In genomic region chr9:63136241-63136640, GRCm38 (mm10) we compare ENCODE assay signal across 19 mouse cellular contexts. TPM values are rescaled to one million over a fixed set of nuclear protein-coding genes. Genes with fewer than 3 reads are reported as not detected.
DNase-seq lines count a peak whose midpoint lies in the region; ATAC-seq lines count a peak whose summit lies in the region.
"Had no signal": no experiment of that assay in that cellular context is flagged by ENCODE, and none has a peak within 500 bp of the region (broad histone marks: within the 10 kb centered on the region; RNA-seq: fewer than 3 reads in every experiment).

No protein-coding gene starts in this region.

- peaks cover 68% of the 10 kb centered on the region for H3K27me3 ChIP-seq in forebrain, embryonic 14.5 days (replicated peaks; ENCODE audit: control insufficient read depth, insufficient read depth, low read length)
- peaks cover 81% of the 10 kb centered on the region for H3K27me3 ChIP-seq in forebrain, embryonic 12.5 days
- peaks cover 80% of the 10 kb centered on the region for H3K27me3 ChIP-seq in midbrain, embryonic 11.5 days (ENCODE audit: control insufficient read depth, insufficient read depth, low read length)
- H3K27me3 ChIP-seq in midbrain, embryonic 16.5 days (ENCODE audit: control insufficient read depth, insufficient read depth, low read depth, low read length) = peaks cover 60% of the 10 kb centered on the region
- peaks cover 79% of the 10 kb centered on the region for H3K27me3 ChIP-seq in limb, embryonic 13.5 days
- H3K27me3 ChIP-seq in neural tube, embryonic 13.5 days = peaks cover 76% of the 10 kb centered on the region

- peak; percentile 2 for DNase-seq in forebrain, embryonic 14.5 days (ENCODE audit: low spot score)
- peak; percentile 92 for DNase-seq in midbrain, embryonic 11.5 days (ENCODE audit: low spot score, missing footprints)
- no peak for DNase-seq in gastrocnemius, postnatal 10 days
- DNase-seq: layer of hippocampus, postnatal 36 days had no signal

- ATAC-seq in forebrain, embryonic 14.5 days = no peak
- ATAC-seq in forebrain, embryonic 12.5 days (ENCODE audit: low FRiP score) = no peak
- no peak for ATAC-seq in midbrain, embryonic 11.5 days (ENCODE audit: low FRiP score)
- no peak for ATAC-seq in midbrain, embryonic 16.5 days
- ATAC-seq in limb, embryonic 13.5 days (ENCODE audit: low FRiP score, low read depth) = no peak
- ATAC-seq in neural tube, embryonic 13.5 days (ENCODE audit: low read depth) = no peak
- ATAC-seq: forebrain, embryonic 16.5 days; intestine, postnatal 0 days had no signal

- H3K9ac ChIP-seq in forebrain, embryonic 14.5 days (ENCODE audit: low read length) = no peak overlapping the region
- no peak overlapping the region for H3K9ac ChIP-seq in forebrain, embryonic 12.5 days
- no peak overlapping the region for H3K9ac ChIP-seq in midbrain, embryonic 11.5 days (ENCODE audit: low read length)
- H3K9ac ChIP-seq in midbrain, embryonic 16.5 days (ENCODE audit: low read depth, low read length) = no peak overlapping the region
- no peak overlapping the region for H3K9ac ChIP-seq in limb, embryonic 13.5 days
- H3K9ac ChIP-seq in neural tube, embryonic 13.5 days = no peak overlapping the region
- H3K9ac ChIP-seq: limb, embryonic 15.5 days; liver, embryonic 14.5 days; lung, embryonic 14.5 days had no signal

- H3K4me2 ChIP-seq in forebrain, embryonic 14.5 days (ENCODE audit: low read length) = no peak overlapping the region
- no peak overlapping the region for H3K4me2 ChIP-seq in forebrain, embryonic 12.5 days
- no peak overlapping the region for H3K4me2 ChIP-seq in midbrain, embryonic 11.5 days
- no peak overlapping the region for H3K4me2 ChIP-seq in midbrain, embryonic 16.5 days (ENCODE audit: low read length)
- peak overlapping the region; percentile 62; the same call in 1 of the 2 replicates for H3K4me2 ChIP-seq in limb, embryonic 13.5 days (replicated peaks)
- peak overlapping the region; percentile 61; the same call in 1 of the 2 replicates for H3K4me2 ChIP-seq in neural tube, embryonic 13.5 days

- H3K9me3 ChIP-seq in forebrain, embryonic 14.5 days (replicated peaks; ENCODE audit: control insufficient read depth, low read length) = no peaks in the 10 kb centered on the region
- H3K9me3 ChIP-seq in forebrain, embryonic 12.5 days = no peaks in the 10 kb centered on the region
- no peaks in the 10 kb centered on the region for H3K9me3 ChIP-seq in midbrain, embryonic 11.5 days (ENCODE audit: control insufficient read depth, low read length)
- H3K9me3 ChIP-seq in midbrain, embryonic 16.5 days (replicated peaks; ENCODE audit: control insufficient read depth, low read length, poor library complexity, severe bottlenecking) = no peaks in the 10 kb centered on the region
- H3K9me3 ChIP-seq in limb, embryonic 13.5 days = no peaks in the 10 kb centered on the region
- no peaks in the 10 kb centered on the region for H3K9me3 ChIP-seq in neural tube, embryonic 13.5 days
- H3K9me3 ChIP-seq: limb, embryonic 15.5 days had no signal

- no peaks in the 10 kb centered on the region for H3K36me3 ChIP-seq in forebrain, embryonic 14.5 days (ENCODE audit: control insufficient read depth, insufficient read depth, low read length)
- H3K36me3 ChIP-seq in forebrain, embryonic 12.5 days (replicated peaks) = no peaks in the 10 kb centered on the region
- H3K36me3 ChIP-seq in midbrain, embryonic 11.5 days (ENCODE audit: control insufficient read depth, insufficient read depth, low read length) = no peaks in the 10 kb centered on the region
- no peaks in the 10 kb centered on the region for H3K36me3 ChIP-seq in midbrain, embryonic 16.5 days (ENCODE audit: control insufficient read depth, insufficient read depth, low read length)
- H3K36me3 ChIP-seq in limb, embryonic 13.5 days = no peaks in the 10 kb centered on the region
- H3K36me3 ChIP-seq in neural tube, embryonic 13.5 days = no peaks in the 10 kb centered on the region
- H3K36me3 ChIP-seq: limb, embryonic 15.5 days had no signal

- H3K27ac ChIP-seq in forebrain, embryonic 14.5 days (ENCODE audit: low read depth, low read length) = no peak overlapping the region
- no peak overlapping the region for H3K27ac ChIP-seq in forebrain, embryonic 12.5 days
- no peak overlapping the region for H3K27ac ChIP-seq in midbrain, embryonic 11.5 days (ENCODE audit: low read depth, low read length)
- no peak overlapping the region for H3K27ac ChIP-seq in midbrain, embryonic 16.5 days (ENCODE audit: low read length)
- H3K27ac ChIP-seq in limb, embryonic 13.5 days = no peak overlapping the region
- H3K27ac ChIP-seq in neural tube, embryonic 13.5 days (replicated peaks) = peak overlapping the region; percentile 74
- H3K27ac ChIP-seq: limb, embryonic 15.5 days; liver, embryonic 14.5 days had no signal

- H3K4me3 ChIP-seq in forebrain, embryonic 14.5 days (ENCODE audit: low read depth, low read length) = no peak overlapping the region
- no peak overlapping the region for H3K4me3 ChIP-seq in forebrain, embryonic 12.5 days (replicated peaks)
- no peak overlapping the region for H3K4me3 ChIP-seq in midbrain, embryonic 11.5 days (ENCODE audit: low read depth, low read length)
- no peak overlapping the region for H3K4me3 ChIP-seq in midbrain, embryonic 16.5 days (ENCODE audit: low read depth, low read length)
- H3K4me3 ChIP-seq in limb, embryonic 13.5 days = peak overlapping the region; percentile 7; the same call in 1 of the 2 replicates
- H3K4me3 ChIP-seq in neural tube, embryonic 13.5 days = no peak overlapping the region

- 2% methylated on average over 8 of the region's 8 CpGs for WGBS in forebrain, embryonic 14.5 days
- 6% methylated on average over 8 of the region's 8 CpGs for WGBS in forebrain, embryonic 12.5 days
- WGBS in midbrain, embryonic 11.5 days = 3% methylated on average over 8 of the region's 8 CpGs
- WGBS in midbrain, embryonic 16.5 days = 4% methylated on average over 8 of the region's 8 CpGs
- WGBS in limb, embryonic 13.5 days = 7% methylated on average over 8 of the region's 8 CpGs
- 7% methylated on average over 8 of the region's 8 CpGs for WGBS in neural tube, embryonic 13.5 days

- peaks cover 14% of the 10 kb centered on the region for H3K4me1 ChIP-seq in forebrain, embryonic 14.5 days (ENCODE audit: control insufficient read depth, insufficient read depth, low read length)
- peaks cover 57% of the 10 kb centered on the region for H3K4me1 ChIP-seq in forebrain, embryonic 12.5 days
- peaks cover 25% of the 10 kb centered on the region for H3K4me1 ChIP-seq in midbrain, embryonic 11.5 days (ENCODE audit: control insufficient read depth, insufficient read depth, low read length)
- peaks cover 28% of the 10 kb centered on the region for H3K4me1 ChIP-seq in midbrain, embryonic 16.5 days (ENCODE audit: control insufficient read depth, insufficient read depth, low read length)
- peaks cover 60% of the 10 kb centered on the region for H3K4me1 ChIP-seq in limb, embryonic 13.5 days
- peaks cover 86% of the 10 kb centered on the region for H3K4me1 ChIP-seq in neural tube, embryonic 13.5 days (replicated peaks)

RNA-seq across cellular contexts. Expression of gene Skor1, which starts 12.5 kb away (rescaled TPM):
- polyA plus RNA-seq in forebrain, embryonic 14.5 days (2014; fragmentation: Nextera tagmentation; extraction: Ambion mirVana) = 0.27 and 0.30 TPM in 2 replicates
- polyA plus RNA-seq in forebrain, embryonic 12.5 days (2016; fragmentation: Nextera tagmentation; extraction: Ambion mirVana) = 0.61 and 0.88 TPM in 2 replicates
- 0.05 and 0.10 TPM in 2 replicates for polyA plus RNA-seq in midbrain, embryonic 11.5 days (2014; fragmentation: Nextera tagmentation; extraction: Ambion mirVana)
- polyA plus RNA-seq in midbrain, embryonic 16.5 days (2015; fragmentation: Nextera tagmentation; extraction: Ambion mirVana) = 0.54 and 0.75 TPM in 2 replicates
- 0.06 TPM in 1 of 2 replicates, not detected in the other for polyA plus RNA-seq in limb, embryonic 13.5 days (2015; fragmentation: Nextera tagmentation; extraction: Ambion mirVana)
- polyA plus RNA-seq in neural tube, embryonic 13.5 days (2015; fragmentation: Nextera tagmentation; extraction: Ambion mirVana) = 25.4 and 27.9 TPM in 2 replicates
- under 1 TPM in 1 of 2 experiments, not detected in 1; 0.09 TPM for total RNA-seq in gastrocnemius, postnatal 10 days (2021)
- total RNA-seq: heart, postnatal 25 days; megakaryocyte, adult 5-6 weeks had no signal
- polyA plus RNA-seq: C2C12; heart, embryonic 14.5 days; intestine, postnatal 0 days; kidney, embryonic 14.5 days; lung, embryonic 14.5 days; stomach, embryonic 14.5 days had no signal

Comparison
In these comparisons a context has a peak if more than half of its experiments do, and no peak if none do; other contexts are left out.
1. H3K4me2 ChIP-seq: peak in limb, embryonic 13.5 days (single experiment) and neural tube, embryonic 13.5 days (single experiment); none in forebrain, embryonic 14.5 days (single experiment), forebrain, embryonic 12.5 days (single experiment), midbrain, embryonic 11.5 days (single experiment) and midbrain, embryonic 16.5 days (single experiment).
2. RNA of gene Skor1, which starts 12.5 kb away (polyA plus RNA-seq): 25.4 to 27.9 TPM in neural tube, embryonic 13.5 days; 0.61 to 0.88 TPM in forebrain, embryonic 12.5 days, 0.54 to 0.75 TPM in midbrain, embryonic 16.5 days, 0.27 to 0.30 TPM in forebrain, embryonic 14.5 days, 0.06 TPM in limb, embryonic 13.5 days and 0.05 to 0.10 TPM in midbrain, embryonic 11.5 days; every median in the first group is over 10 times any median in the second.